ENCODE assay signal across 17 mouse cellular contexts in genomic region chr15:5852523-5852922, GRCm38 (mm10).
"Had no signal": no experiment of that assay in that cellular context is flagged by ENCODE, and none has a peak within 500 bp of the region (broad histone marks: within the 10 kb centered on the region; RNA-seq: fewer than 3 reads in every experiment).

No protein-coding gene starts in this region.

- H3K4me3 ChIP-seq: lung, embryonic 15.5 days; megakaryocyte, embryonic 14.5 days; midbrain, embryonic 13.5 days; midbrain, embryonic 15.5 days; neural tube, embryonic 12.5 days; stomach, embryonic 15.5 days had no signal

- ATAC-seq: lung, postnatal 0 days; midbrain, embryonic 13.5 days; midbrain, embryonic 15.5 days had no signal

- H3K9me3 ChIP-seq: lung, embryonic 15.5 days; megakaryocyte, embryonic 14.5 days; midbrain, embryonic 13.5 days; midbrain, embryonic 15.5 days; neural tube, embryonic 12.5 days; stomach, embryonic 15.5 days had no signal

- H3K9ac ChIP-seq: lung, embryonic 15.5 days; midbrain, embryonic 13.5 days; midbrain, embryonic 15.5 days; neural tube, embryonic 12.5 days; stomach, embryonic 15.5 days had no signal

- H3K36me3 ChIP-seq: lung, embryonic 15.5 days; midbrain, embryonic 13.5 days; midbrain, embryonic 15.5 days; neural tube, embryonic 12.5 days; stomach, embryonic 15.5 days had no signal

- H3K27me3 ChIP-seq: lung, embryonic 15.5 days; megakaryocyte, embryonic 14.5 days; midbrain, embryonic 13.5 days; midbrain, embryonic 15.5 days; neural tube, embryonic 12.5 days; stomach, embryonic 15.5 days had no signal

- DNase-seq: lung, adult 2 months; lung, postnatal 14 days; lung, postnatal 36 days; right cerebral cortex, postnatal 14 days; thymus, adult 2 months; thymus, postnatal 25 days; thymus, postnatal 4 days had no signal

- H3K4me2 ChIP-seq: lung, embryonic 15.5 days; midbrain, embryonic 11.5 days; midbrain, embryonic 13.5 days; midbrain, embryonic 15.5 days; neural tube, embryonic 12.5 days; stomach, embryonic 15.5 days had no signal

- H3K27ac ChIP-seq: lung, embryonic 15.5 days; macrophage; midbrain, embryonic 13.5 days; midbrain, embryonic 15.5 days; neural tube, embryonic 12.5 days; stomach, embryonic 15.5 days; stomach, postnatal 0 days had no signal

- H3K4me1 ChIP-seq: lung, embryonic 15.5 days; megakaryocyte, embryonic 14.5 days; midbrain, embryonic 15.5 days; neural tube, embryonic 12.5 days; stomach, embryonic 15.5 days had no signal
